Mouse (Mus musculus) effector memory CD4-positive, alpha-beta T cell, adult 5 months (primary cell): Measurements from ENCODE around the gene Dglucy. TPM values are rescaled to one million over a fixed set of nuclear protein-coding genes. Genes with fewer than 3 reads are reported as not detected.

Experiments used
- polyA plus RNA-seq: library from polyadenylated mRNA; unstranded; fragments of 100-300 nt; shearing (Covaris generic); gene quantifications from one replicate; pipeline ENCODE4 v1.2.1, GENCODE M21; 2017

Dglucy gene
- polyA plus RNA-seq, result 10.7 TPM

DNA sequence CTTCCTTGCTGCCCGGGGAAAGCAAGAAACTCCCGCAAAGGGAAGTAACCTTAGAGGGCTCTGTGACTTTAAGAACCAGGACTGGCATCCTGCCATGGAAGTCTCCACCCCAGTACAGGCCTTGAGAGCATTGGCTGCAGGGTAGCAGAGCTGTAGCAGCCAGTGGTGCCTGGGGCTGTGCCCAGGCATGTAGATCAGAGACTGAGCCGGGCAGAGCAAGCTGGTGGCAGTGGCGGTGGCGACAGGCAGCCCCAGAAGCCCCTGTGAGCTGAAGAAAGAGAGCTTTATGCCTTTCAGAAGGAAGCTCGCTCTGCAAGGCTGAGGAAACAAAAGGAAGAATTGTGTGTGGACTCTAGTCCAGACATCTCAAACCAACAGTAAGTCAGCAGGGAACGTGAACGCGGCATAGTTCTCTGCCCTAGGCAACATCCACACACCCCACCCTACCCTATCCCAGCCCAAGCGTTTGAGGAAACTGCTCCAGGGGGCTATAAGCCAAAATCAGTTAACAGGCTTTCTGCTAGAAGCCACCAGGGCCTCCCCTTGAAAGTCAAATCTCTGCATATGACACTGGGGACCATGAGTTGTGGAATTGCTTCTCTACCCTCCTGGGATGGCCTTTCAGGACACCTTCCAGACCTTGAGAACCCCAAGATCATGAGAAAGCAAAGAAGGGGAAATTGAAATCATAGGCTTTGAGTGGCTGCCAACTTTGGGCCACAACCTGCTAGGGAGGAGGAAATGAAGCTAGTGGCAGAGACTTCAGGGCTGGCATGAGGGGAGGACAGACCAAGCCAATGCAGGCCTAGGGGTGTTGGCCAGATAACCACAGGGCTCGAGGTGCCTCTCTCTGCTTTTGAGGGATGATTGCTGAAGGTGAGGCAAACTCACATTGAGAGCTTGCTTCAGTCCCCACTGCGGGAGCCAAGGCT, at the start of gene Dglucy:
TSS of gene Dglucy (plus strand) at position 124 of the 932 bp plus-strand sequence.

DNA sequence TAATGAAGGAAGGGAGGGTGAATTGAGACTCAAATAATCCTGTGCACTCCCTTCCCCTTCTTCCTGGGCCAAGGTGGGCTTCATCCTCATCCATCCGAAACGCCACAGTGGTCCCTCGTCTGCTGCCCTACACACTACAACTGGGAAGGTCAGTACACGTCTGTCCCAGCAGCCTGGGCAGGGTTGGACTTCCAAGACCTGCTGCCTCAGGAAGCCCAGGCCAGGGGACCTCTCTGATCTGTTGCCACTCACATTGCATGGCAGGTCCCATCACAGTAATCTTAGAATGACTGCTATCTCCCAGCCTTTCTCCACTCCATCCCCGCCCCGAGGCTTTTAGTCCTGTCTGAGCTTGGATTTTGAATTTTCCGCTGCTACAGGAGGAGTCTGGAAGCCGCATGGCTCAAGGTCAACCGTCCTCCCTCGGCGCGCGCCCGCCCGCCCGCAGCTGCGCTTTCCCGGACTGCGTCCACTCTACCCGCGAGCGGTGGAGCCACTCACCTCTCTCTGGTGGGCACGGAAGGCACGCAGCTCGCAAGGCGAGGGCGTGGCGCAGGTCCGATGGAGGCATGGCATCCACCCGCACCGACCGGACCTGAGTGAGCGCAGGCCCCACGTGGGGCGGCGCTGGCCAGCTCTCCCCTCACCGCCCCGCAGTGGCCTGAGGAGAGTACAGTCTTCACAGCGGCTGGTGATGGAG, 128.9 kb downstream of the Dglucy start, which contains the start of gene Gpr68:
TSS of gene Gpr68 (minus strand) at position 601 of the 700 bp plus-strand sequence.

Other genes with a start within 250 kb of the Dglucy start
- 12.9 TPM for gene Rps6ka5, start 52.1 kb upstream of the Dglucy start, polyA plus RNA-seq
- 72.9 TPM for gene Gpr68, start 129.1 kb downstream of the Dglucy start, polyA plus RNA-seq
- 179 TPM for gene Ccdc88c, start 250.0 kb downstream of the Dglucy start, polyA plus RNA-seq